Mouse (Mus musculus) MEL (cell line): ENCODE measurements around the gene Pi4k2a.

Experiments
- CTCF ChIP-seq, 3 experiments: IDR thresholded peaks in 2 of 3; conservative IDR thresholded peaks in 1 of 3; 2 replicates each; pipeline ENCODE4 v1.5.1; 2011 to 2012; ENCODE audit warnings: low read length in 3 of 3, low read depth in 2 of 3, mild to moderate bottlenecking in 2 of 3, improper control_type of control experiment in 1 of 3, inconsistent platforms in 1 of 3, mixed read lengths in 1 of 3, moderate library complexity in 1 of 3; ENCODE audit not compliant: control insufficient read depth in 1 of 3, insufficient read depth in 1 of 3, poor library complexity in 1 of 3, severe bottlenecking in 1 of 3
- ELF1 ChIP-seq: IDR thresholded peaks from 2 replicates; pipeline ENCODE4 v1.6.1; 2014; ENCODE audit warnings: low read depth, mild to moderate bottlenecking, inconsistent platforms, low read length, improper control_type of control experiment, moderate library complexity
- EP300 ChIP-seq, 2 experiments: IDR thresholded peaks; 2 replicates each; pipeline ENCODE4 v1.6.1; 2011; ENCODE audit warnings: improper control_type of control experiment in 2 of 2, low read length in 2 of 2, low read depth in 1 of 2, mild to moderate bottlenecking in 1 of 2
- GATA1 ChIP-seq: IDR thresholded peaks from 2 replicates; pipeline ENCODE4 v1.6.1; 2011; ENCODE audit warnings: low read depth, low read length, improper control_type of control experiment
- JUND ChIP-seq: IDR thresholded peaks from 2 replicates; pipeline ENCODE4 v1.6.1; 2011; ENCODE audit warnings: low read depth, mild to moderate bottlenecking, improper control_type of control experiment, low read length
- KAT2A ChIP-seq: conservative IDR thresholded peaks from 2 replicates; pipeline ENCODE4 v1.6.1; 2012; ENCODE audit warnings: low read depth, low read length, improper control_type of control experiment, inconsistent platforms
- MEF2A ChIP-seq: IDR thresholded peaks from 2 replicates; pipeline ENCODE4 v1.6.1; 2014; ENCODE audit warnings: low read depth, mild to moderate bottlenecking, inconsistent platforms, low read length, improper control_type of control experiment; ENCODE audit not compliant: poor library complexity, insufficient replicate concordance, severe bottlenecking; ENCODE audit errors: extremely low read depth
- POLR2A ChIP-seq, 2 experiments: IDR thresholded peaks; 2 replicates each; pipeline ENCODE4 v1.6.1; 2011 to 2012; ENCODE audit warnings: low read length in 2 of 2, mild to moderate bottlenecking in 2 of 2, control low read depth in 1 of 2, improper control_type of control experiment in 1 of 2, low read depth in 1 of 2, moderate library complexity in 1 of 2; ENCODE audit not compliant: control insufficient read depth in 1 of 2, insufficient read depth in 1 of 2, poor library complexity in 1 of 2
- RAD21 ChIP-seq: IDR thresholded peaks from 2 replicates; pipeline ENCODE4 v1.6.1; 2011; ENCODE audit warnings: mild to moderate bottlenecking, low read depth, low read length, improper control_type of control experiment
- RCOR1 ChIP-seq: IDR thresholded peaks from 2 replicates; pipeline ENCODE4 v1.6.1; 2012; ENCODE audit warnings: low read depth, mild to moderate bottlenecking, inconsistent platforms, low read length, improper control_type of control experiment
- UBTF ChIP-seq: IDR thresholded peaks from 2 replicates; pipeline ENCODE4 v1.6.1; 2012; ENCODE audit warnings: low read depth, mild to moderate bottlenecking, inconsistent platforms, low read length, improper control_type of control experiment, moderate library complexity, borderline replicate concordance; ENCODE audit not compliant: insufficient read depth

DNA sequence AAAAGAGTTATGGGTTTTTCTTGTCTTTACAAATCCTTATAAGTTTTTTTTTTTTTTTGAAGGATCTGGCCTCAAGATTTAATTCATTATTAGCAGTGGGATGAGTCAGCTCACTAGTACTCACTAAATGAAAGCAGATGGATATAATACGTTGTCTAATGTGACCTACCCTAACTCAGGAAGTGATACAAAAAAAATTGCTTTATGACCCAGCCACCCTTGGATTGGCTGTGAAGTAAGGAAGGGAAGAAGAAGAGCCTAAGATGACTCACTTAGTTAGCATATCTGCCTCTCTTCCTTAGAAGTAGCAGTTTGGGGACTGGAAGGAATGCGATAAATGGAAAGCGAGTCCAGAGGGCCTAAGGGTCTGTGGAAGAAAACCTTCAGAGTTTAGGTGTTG is 9.1 kb downstream of the Pi4k2a start:
- no peak for TF ChIP-seq GATA1
- TF ChIP-seq EP300 (IDR thresholded peaks at IDR 0.05; ENCODE audit: low read depth in 1 of 2, low read length in 2 of 2) = no peak
- no peak for TF ChIP-seq CTCF (IDR thresholded peaks at IDR 0.05 in 2 of 3, conservative IDR thresholded peaks at IDR 0.05 in 1 of 3; ENCODE audit: control insufficient read depth in 1 of 3, insufficient read depth in 1 of 3, low read depth in 2 of 3, low read length in 3 of 3, poor library complexity in 1 of 3, severe bottlenecking in 1 of 3)
- no peak for TF ChIP-seq POLR2A (IDR thresholded peaks at IDR 0.05; ENCODE audit: control insufficient read depth in 1 of 2, insufficient read depth in 1 of 2, low read depth in 1 of 2, low read length in 2 of 2, poor library complexity in 1 of 2)
- no peak for TF ChIP-seq RCOR1
- TF ChIP-seq JUND = no peak
- TF ChIP-seq ELF1 = no peak
- no peak for TF ChIP-seq KAT2A
- no peak for TF ChIP-seq MEF2A
- no peak for TF ChIP-seq UBTF
- TF ChIP-seq RAD21 = no peak
